Mouse (Mus musculus) right cerebral cortex, postnatal 36 days (tissue): Measurements from ENCODE around the gene Apod.
"Not testable (repeated sequence)": the region's sequence is repeated elsewhere in the genome, so short reads cannot be mapped to it uniquely, and the experiment has no call there.

Experiments used
- DNase-seq, 2 experiments: peaks; one replicate each; pipeline ENCODE4 v3.0.0; 2022; ENCODE audit warnings: low spot score in 2 of 2, mixed read lengths in 1 of 2

Apod gene

DNA sequence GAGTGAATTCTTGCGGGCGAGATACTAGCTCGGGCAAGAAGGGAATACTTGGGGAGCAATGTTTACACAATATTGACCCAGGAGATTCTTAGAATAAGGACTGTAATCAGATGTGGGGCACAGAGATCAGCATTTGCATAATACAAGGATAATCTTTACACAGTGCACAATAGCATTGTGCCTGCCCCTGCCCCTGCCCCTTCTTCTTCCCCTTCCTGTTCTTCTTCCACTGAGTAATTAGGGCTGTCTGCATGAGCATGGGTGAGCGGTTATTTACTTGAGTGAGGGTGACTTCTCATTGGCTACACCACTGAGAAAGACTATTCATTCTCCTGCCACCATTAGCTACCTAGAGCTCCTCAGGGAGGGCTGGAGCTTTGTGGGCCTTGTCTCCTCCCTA lies 6.9 kb upstream of the Apod start:
- no peak for DNase-seq

DNA sequence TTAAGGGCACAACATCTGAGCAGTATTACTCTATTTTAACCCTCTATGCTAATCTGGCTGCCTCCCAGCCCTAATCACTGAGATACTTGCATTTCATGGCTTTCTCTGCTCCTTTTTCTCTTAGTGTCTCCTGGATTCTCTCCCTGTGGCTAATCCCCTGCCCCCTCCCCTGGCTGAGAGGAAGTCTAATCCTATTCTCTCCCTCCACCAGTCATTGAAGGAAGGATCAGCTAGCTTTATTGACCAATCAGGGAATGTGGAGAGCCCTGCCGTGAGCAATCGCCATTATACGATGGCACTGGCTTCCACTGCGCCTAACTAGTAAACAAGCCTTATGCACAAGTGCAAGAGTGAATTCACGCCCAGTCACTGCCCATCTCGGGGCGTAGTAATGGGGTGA lies 6.3 kb upstream of the Apod start:
- no peak for DNase-seq

DNA sequence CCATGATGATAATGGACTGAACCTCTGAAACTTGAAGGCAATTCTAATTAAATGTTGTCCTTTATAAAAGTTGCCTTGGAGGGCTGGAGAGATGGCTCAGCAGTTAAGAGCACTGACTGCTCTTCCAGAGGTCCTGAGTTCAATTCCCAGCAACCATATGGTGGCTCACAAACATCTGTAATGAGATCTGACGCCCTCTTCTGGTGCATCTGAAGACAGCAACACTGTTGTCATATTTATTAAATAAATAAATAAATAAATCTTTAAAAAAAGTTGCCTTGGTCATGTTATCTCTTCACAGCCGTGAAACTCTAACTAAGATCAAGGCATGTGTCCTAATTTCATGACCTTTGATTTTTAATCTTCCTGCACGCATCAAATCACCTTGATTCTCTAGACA lies 5.1 kb upstream of the Apod start:
- not testable (repeated sequence) for DNase-seq

DNA sequence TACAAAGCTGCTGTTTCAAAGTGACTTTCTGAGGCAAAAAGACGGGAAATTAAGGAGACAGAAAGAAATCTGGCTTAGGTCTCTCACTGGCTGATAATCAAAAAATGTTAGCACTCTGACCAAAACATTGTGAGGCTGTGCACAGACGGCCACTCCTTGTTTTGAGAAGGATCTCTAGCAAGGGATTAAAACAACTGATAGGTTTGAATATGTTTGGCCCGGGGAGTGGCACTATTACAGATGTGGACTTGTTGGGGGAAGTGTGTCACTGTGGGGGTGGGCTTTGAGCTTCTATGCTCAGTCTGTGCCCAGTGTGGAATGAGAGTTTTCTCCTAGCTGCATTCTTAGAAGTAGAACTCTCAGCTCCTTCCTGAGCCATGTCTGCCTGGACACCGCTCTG lies 4.7 kb upstream of the Apod start:
- DNase-seq: no peak

DNA sequence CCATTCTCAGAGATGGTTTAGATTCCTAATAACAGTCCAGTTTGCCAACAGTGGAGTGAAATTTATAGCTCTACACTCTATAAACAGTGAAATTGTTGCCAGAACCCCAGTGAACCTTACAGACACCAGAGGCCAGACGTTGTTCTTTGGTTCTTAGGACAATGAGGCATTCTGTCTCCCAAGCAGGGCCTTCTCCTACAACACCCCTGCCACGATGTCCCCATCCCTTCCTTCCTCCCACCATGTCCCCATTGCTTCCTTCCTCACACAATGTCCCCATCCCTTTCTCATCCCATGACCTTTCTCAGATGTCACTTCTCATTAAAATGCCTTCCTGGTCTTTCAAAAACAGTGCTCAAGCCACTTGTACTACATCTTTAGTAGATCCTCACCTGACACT lies 3.8 kb upstream of the Apod start:
- DNase-seq: no peak

DNA sequence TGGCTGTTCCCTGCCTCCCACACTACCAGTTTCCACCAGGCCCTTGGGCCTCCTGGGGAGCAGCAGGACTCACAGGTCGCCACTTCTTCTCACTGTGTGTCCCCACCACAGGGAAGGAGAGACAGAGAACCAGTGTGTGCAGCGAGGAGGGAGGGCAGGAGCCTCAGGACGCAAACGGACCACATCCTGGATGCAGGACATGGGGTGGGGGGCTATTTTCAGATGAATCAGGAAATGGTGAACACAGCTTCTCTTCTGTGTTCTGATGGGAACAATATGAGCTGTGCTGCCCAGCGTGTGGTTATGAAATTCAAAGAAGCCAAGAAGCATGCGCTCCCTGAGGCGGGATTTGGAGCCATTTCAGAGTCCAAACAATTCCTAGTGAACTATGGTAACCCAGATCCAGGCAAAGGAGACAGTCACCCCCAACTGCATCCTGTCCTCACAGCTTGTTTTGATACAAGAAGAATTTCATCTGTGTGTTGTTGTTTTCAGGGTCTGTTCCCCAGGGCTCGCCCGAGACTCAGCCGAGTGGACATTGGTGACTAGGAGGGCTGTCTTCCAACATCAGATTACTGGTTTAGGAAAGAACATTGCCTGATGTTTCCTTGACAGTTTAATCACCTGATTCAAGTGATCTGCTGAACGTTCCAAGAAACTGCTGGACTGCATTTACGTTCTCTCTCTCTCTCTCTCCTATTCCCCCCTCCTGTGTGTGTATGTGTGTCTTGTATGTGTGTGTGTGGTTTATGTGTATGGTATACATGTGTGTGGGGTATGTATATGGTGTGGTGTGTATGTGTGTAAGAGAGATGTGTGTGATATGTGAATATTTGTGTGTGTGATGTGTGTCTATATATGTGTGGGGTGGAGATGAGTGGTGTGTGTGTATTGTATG lies 1.9 kb upstream of the Apod start:
- not testable (repeated sequence) for DNase-seq

DNA sequence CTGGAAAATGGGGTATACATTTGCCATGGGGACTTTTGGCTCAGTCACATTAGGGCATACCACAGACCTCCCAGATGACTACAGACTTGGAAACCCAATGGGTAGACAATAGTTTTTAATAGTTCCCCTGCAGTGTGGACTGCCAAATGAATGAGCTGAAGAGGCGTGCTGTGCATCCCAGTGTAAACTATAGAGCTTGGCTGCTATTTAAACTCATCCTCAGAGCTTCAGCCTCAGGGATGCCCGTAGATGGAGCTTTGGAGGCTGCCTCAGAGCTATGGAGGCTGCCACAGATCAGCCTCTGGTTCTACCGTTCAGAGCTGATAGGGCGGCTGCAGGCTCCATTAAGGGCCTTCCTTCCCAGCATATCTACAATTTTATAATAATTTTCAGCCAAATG lies 686 bp upstream of the Apod start:
- no peak for DNase-seq

DNA sequence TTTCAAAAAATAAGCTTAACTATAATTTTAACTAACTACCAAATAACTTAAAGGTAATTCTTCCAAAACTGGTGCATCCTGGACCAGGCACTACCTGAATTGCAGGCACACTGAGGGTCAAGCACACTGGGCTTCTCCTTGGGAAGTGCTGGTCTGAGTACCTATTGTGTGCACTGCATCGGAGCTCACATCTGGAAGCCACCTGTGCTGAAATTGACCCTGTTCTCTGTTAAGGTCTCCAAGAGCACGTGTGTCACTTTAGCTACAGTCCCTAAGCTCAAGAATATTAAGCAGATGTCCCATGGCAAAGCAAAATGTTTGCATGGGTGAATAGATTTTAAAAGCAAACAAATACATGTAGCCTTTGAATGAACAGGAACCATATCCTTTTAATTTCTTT lies 997 bp downstream of the Apod start:
- DNase-seq: no peak

DNA sequence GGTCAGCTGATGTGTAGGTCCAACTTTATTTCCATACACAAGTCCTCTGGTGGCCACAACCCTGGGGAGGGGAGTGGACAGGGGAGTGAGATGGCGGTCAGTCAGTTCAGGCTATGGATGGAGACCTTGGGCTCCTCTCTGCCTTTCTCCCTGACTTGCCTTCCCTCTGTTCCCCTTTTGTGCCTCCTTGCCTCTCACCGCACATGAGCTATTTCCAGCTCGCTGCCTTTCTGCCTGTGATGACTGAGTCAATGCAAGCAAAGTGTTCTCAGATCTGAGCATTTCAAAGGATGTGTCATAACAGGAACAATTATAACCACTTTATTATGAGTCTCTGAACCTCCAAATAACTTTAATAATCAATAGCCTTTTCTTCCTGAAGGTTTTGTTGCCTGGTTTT lies 2.3 kb downstream of the Apod start:
- DNase-seq: peak in 1 of 2 experiments; percentile 41

DNA sequence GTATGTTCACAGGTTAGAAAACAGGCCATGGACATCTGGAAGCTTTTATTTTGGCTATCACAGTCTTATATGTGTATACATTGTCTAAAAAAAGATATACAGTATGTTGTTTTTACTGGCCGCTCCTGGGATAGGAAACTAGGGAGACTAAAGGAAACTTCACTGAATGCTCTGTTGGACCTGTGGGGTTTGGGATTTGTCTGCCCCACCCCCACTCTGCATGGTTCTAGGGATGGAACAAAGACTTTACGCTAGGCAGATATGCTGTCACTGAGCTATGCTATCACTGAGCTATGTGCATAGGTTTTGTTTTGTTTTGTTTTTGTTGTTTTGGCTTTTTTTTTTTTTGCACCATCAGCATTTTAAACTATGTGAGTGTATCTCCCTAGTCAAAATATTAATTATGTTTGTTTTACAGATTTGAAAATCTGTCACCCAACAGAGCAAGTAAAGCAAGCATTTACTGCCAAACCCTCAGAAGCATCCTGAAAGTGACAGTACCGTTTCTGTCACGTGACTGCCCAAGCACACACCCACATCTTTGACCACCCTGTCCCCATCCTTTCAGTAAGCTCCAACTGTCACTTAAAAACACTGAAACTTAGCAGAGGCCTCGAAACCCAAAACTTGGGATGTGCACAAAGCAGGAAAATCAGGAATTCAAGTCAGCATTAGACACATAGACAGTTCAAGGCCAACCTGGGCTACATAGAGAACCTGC lies 9.2 kb downstream of the Apod start:
- DNase-seq: no peak

DNA sequence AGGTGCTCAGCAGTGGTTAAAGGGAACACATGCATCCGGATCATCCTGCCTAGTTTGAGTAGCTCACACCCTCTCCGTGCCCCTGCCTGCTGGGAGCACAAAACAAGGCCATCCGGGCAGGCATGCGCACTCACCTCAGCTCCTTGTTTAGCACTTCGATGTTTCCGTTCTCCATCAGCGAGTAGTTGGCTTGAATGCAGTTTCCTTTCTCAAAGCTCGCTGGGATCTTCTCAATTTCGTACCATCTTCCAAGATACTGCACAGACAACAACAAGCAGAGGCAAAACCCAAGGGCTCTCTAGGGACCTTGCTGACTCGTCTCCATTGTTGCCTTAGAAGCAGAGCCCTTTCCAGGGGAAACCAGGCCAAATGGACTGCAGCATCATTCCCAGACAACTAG lies 11.3 kb downstream of the Apod start:
- DNase-seq: no peak

DNA sequence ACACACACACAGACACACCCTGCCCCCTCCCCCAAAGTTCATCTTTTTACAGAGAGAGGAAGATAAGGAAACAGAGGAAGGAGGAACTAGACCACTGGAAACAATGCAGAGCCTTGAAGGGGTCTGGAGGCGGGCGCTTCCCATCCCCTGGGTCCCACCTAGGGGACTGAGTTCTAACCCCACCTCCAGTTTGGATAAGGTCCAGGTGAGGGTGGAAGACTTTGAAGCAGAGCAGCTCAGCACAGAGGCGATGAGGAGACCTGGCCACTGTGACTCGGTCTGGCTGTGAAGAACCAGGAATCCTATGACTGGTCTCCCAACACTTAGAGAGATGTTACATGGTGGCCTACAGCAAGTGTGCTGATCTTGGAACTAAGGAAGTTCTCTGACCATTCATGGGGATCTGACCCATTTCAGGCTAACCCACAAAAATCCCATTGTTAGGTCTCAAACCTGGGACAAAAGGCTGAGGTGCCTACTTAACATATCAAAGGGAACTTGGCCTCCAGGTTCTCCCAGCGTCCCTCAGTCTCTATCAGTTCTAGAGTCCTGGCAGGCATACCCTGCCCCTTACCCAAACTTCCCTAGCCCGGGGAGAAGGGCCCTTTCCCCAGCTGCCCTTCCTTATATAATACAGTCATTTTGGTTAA lies 13.6 kb downstream of the Apod start:
- no peak for DNase-seq

DNA sequence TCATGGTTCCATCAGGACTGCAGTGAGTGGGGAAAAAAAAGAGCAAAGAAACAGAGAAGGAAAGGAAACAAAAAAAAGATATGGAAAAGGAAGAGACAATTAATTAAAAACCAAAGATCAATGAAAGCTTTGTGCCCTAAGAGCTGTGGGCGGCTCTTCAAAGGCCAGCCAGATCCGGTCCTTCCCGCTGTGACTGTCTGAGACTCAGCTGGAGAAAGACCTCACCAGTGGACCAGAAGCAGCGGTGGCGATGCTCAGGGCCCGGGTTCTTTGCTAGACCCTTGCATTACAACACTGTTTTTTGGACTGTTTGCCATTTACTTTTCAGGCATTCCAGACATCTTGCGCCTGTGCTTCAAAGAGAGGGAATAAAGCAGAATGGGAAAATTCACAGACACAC lies 14.1 kb downstream of the Apod start:
- no peak for DNase-seq

DNA sequence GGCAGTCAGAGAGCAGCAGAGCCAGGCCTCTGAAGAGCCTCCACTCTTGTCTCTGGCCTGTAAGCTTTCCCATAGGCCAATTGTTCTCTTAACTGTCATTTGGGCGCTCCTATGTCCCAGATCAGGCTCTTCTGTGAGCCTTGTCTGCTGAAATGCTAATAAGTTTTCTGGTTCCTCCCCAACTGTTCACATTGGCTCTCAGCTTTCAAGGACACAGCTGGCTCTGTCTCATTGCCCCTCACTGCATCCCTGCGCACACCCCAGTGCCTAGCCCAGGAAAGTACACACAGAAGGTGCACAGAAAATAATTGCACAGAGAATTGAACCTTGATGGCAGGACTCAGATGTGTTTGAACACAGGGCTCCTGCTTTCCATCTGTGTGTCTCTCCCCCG lies 14.7 kb downstream of the Apod start:
- no peak for DNase-seq

DNA sequence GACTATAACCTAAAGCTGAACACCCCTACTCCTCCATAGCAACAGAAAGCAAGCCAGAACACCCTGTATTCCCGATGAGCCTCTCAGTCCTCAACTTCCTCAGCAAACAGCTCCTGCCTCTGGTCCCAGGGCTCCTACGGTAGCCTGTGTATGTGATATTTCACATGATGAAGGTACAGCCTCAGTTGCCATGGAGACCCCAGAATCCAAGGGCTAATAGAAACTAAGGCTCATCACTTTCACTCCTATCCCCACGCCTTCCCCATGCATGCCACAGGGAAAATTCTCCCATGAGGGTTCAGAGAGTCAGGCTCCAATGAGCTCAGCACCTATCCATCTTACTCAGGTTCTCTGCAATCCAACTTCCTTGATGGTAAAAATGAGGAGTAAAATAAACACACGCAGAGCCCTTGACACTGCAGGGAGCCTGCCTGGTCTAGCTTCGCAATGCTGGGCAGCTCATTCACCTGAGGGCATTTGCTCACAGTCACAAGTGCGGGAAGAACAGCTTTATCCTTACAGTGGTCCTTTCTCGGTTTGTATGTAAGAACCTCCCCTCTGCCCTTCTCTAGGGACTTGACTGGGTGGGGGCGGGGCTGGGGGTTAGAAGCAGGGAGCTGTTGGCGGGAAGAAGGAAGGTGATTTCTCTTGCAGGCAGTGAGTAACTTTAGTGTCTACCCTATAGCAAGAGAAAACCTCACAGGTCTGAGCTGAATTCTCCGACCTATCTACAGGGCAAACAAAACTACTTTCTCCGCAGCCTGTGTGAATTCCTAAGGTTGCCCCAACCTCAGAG lies 15.2 kb downstream of the Apod start:
- DNase-seq: no peak

DNA sequence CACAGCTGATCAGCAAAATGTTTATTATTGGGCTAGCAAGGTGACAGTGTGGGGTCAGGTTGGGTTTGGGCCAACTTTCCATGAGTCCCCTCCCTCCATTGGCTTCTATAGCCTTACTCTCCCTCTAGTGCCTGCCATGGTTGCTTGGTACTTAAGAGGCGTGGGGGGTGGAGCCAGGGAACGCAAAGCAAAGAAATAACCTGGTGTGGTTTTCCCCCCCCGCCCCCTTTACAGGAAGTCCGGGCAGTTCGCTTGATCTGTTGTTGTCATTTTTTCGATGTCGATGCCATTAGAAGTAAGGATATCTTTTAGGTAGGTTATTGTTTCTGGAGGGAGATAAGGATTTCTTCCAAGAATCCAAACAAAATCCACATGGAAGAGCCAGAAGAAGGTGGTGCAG lies 17.5 kb downstream of the Apod start:
- DNase-seq: no peak

DNA sequence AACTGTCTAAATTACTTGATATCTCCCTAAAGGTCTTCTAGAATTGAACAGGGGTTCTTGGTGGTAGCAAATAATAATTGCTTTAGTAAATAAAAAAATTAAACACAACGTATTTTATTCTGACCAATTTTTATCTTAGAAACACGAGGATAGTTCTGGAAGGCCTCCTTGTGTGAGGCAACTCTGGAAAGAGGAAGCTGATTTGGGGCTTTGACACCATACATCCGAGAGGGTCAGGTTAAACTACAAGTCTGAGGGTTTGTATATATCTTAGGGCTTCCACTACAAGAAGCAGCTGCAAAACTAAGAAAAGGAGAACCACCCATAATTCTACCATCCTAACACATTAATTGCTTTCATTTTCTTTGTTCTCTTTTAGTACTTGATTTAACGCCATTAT lies 20.8 kb downstream of the Apod start:
- DNase-seq: no peak

DNA sequence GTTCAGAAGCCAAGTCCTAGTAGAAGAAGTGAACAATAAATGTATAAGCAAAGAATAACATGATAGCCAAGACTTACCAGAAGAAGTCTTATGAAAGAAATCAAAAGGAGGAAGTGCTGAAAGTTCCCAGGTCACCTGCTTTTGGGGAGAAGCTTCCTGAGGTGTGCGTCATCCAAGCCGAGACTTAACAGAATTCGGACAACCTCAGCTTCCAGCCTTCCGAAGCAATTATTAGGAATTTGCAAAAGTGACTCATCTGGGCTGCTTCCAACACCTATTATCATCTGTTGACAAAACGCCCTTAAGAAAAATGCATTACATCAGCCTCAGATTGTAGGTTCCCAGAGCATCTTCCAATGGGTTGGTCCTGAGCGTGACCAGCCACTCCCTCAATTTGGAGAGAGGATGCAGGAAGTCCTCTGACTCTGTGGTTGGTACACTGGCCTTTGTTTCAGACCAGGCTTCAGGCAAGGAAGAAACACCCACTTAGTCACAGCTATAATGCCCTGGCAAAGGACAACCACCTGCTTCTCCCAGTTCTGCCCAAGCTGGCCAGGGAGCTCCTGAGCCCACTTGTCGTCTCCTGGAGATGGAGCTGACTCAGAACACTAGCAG lies 23.8 kb downstream of the Apod start:
- DNase-seq: no peak

DNA sequence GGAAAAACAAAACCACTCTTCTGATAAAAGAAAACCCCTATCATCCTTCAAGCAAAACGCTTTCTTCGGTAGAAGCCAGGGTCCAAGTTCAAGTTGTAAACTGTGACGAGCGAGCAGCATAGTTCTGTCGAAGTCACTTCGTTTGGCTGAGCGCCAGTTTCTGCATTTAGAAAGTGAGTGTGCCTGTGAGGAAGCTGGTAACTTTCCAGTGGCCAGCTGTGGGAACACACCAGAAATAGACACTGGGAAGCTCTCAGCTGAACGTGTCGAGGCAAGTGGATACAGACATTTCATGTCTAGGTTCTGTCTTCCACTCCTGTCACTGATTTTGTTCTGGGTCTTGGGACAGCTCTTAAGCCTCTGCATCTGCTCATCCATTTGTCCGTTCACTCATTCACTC lies 24.3 kb downstream of the Apod start:
- peak; percentile 67 to 86 for DNase-seq

DNA sequence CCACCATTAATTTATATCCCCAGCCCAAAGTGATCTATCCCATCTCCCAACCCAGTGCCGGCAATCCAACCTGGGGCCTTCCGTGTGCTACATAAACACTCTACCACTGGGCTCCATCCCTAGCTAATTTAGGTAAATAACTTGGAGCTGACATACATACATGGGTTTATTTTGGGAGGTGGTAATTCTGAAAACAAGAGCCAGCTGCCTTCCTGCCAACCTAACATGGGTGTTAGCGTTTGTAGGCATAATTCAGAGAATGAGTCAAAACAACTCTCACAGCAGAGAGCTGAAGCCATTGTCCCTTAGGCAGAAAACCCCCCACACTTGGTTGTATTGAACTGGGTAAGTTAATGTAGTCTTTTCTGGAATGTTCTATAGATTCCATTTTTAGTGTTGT lies 26.9 kb downstream of the Apod start:
- peak in 1 of 2 experiments; percentile 67 for DNase-seq

DNA sequence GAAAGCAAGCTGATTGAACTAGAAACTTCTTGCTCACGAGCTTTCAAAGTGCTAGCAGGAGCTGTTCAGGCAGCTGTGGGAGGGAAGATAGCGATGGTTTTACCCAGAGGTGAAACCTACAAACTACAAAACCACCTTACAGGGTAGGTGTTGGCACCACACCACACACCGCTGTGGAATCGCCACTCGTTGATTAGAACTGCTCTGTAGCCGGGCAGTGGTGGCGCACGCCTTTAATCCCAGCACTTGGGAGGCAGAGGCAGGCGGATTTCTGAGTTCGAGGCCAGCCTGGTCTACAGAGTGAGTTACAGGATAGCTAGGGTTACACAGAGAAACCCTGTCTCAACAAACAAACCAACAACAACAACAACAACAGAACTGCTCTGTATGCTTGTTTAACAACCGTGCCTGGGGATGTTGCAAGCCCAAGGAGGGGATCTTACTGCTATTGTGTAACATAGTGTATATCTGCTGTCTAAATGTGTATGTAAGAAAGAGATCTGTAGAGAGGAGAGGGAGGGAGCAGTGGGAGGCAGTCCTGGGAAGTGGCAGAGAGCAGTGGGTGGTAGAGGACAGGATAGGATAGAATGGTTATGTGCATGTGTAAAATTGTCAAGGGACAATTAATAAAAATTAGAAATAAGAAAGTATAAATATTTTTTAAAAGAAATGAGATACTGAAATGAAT lies 27.7 kb downstream of the Apod start:
- no peak for DNase-seq
